In genomic region chr6:18420660-18421059, GRCm38 (mm10) we compare ENCODE assay signal across 12 mouse cellular contexts.
DNase-seq lines count a peak whose midpoint lies in the region; ATAC-seq and TF ChIP-seq lines count a peak whose summit lies in the region.
"Had no signal": no experiment of that assay in that cellular context is flagged by ENCODE, and none has a peak within 500 bp of the region (broad histone marks: within the 10 kb centered on the region; RNA-seq: fewer than 3 reads in every experiment).

No protein-coding gene starts in this region.

- no peak for DNase-seq in layer of hippocampus, adult 2 months (ENCODE audit: low spot score in 2 of 2)
- no peak for DNase-seq in layer of hippocampus, postnatal 10 days (ENCODE audit: low spot score in 2 of 2)
- peak; percentile 27 for DNase-seq in cerebellum, adult 9-11 months
- peak; percentile 81 for DNase-seq in kidney, adult 9 months
- DNase-seq in right cerebral cortex, postnatal 10 days (ENCODE audit: low spot score in 2 of 2), result no peak
- DNase-seq in frontal cortex, postnatal 36 days (ENCODE audit: low spot score in 2 of 2), result no peak
- DNase-seq: adrenal gland, postnatal 25 days; thymus, postnatal 4 days had no signal

- no peaks in the 10 kb centered on the region for H3K9me3 ChIP-seq in midbrain, embryonic 16.5 days (replicated peaks; ENCODE audit: control insufficient read depth, low read length, poor library complexity, severe bottlenecking)
- H3K9me3 ChIP-seq: hindbrain, embryonic 12.5 days; limb, embryonic 15.5 days; neural tube, embryonic 15.5 days had no signal

- no peak overlapping the region for H3K4me3 ChIP-seq in layer of hippocampus, adult 2 months
- no peak overlapping the region for H3K4me3 ChIP-seq in midbrain, embryonic 16.5 days (ENCODE audit: low read depth, low read length)
- H3K4me3 ChIP-seq: hindbrain, embryonic 12.5 days; limb, embryonic 15.5 days; neural tube, embryonic 15.5 days had no signal

- WGBS in midbrain, embryonic 16.5 days, result 60% methylated on average over 9 of the region's 9 CpGs

- ATAC-seq in midbrain, embryonic 16.5 days, result 0 out of 2 replicates have a peak, but pooled peaks have one; percentile 42

- peaks cover 4% of the 10 kb centered on the region for H3K36me3 ChIP-seq in midbrain, embryonic 16.5 days (ENCODE audit: control insufficient read depth, insufficient read depth, low read length)
- H3K36me3 ChIP-seq: limb, embryonic 15.5 days had no signal

- peak overlapping the region; percentile 61; the same call in 1 of the 2 replicates for H3K27ac ChIP-seq in layer of hippocampus, adult 2 months
- H3K27ac ChIP-seq in midbrain, embryonic 16.5 days (ENCODE audit: low read length), result no peak overlapping the region
- H3K27ac ChIP-seq: hindbrain, embryonic 12.5 days; limb, embryonic 15.5 days; neural tube, embryonic 15.5 days had no signal

- no peaks in the 10 kb centered on the region for H3K4me1 ChIP-seq in midbrain, embryonic 16.5 days (ENCODE audit: control insufficient read depth, insufficient read depth, low read length)
- H3K4me1 ChIP-seq: limb, embryonic 15.5 days; neural tube, embryonic 15.5 days had no signal

- H3K4me2 ChIP-seq in midbrain, embryonic 16.5 days (ENCODE audit: low read length), result no peak overlapping the region
- H3K4me2 ChIP-seq: hindbrain, embryonic 12.5 days; limb, embryonic 15.5 days; neural tube, embryonic 15.5 days had no signal

- H3K27me3 ChIP-seq in midbrain, embryonic 16.5 days (ENCODE audit: control insufficient read depth, insufficient read depth, low read depth, low read length), result no peaks in the 10 kb centered on the region
- H3K27me3 ChIP-seq: hindbrain, embryonic 12.5 days; limb, embryonic 15.5 days; neural tube, embryonic 15.5 days had no signal

- no peak for TF ChIP-seq CTCF in layer of hippocampus, adult 2 months (conservative IDR thresholded peaks at IDR 0.05)

- no peak overlapping the region for H3K9ac ChIP-seq in midbrain, embryonic 16.5 days (ENCODE audit: low read depth, low read length)
- H3K9ac ChIP-seq: hindbrain, embryonic 12.5 days; limb, embryonic 15.5 days; neural tube, embryonic 15.5 days had no signal

Comparison
In these comparisons a context has a peak if more than half of its experiments do, and no peak if none do; other contexts are left out.
1. DNase-seq: peak in cerebellum, adult 9-11 months (single experiment) and kidney, adult 9 months (single experiment); none in layer of hippocampus, adult 2 months (0 of 2), layer of hippocampus, postnatal 10 days (0 of 2), right cerebral cortex, postnatal 10 days (0 of 2) and frontal cortex, postnatal 36 days (0 of 2).